Mouse (Mus musculus) thymus, postnatal 0 days (tissue): ENCODE data around the gene 1810013L24Rik. TPM values are rescaled to one million over a fixed set of nuclear protein-coding genes. Genes with fewer than 3 reads are reported as not detected.
A peak's percentile ranks its signal among the peaks of the same experiment; 100 is the strongest.

Experiments used
- DNase-seq: peaks from one replicate; pipeline ENCODE4 v3.0.0-alpha.2; 2015; ENCODE audit warnings: low spot score
- polyA plus RNA-seq: library from polyadenylated mRNA; unstranded; fragments of >200 nt; fragmentation: Nextera tagmentation; extraction: Ambion mirVana; gene quantifications from 2 replicates; pipeline ENCODE4 v1.2.1, GENCODE M21; 2015

The 1810013L24Rik gene
- polyA plus RNA-seq: 18.3 and 24.5 TPM in 2 replicates

GRCm38 (mm10) chr16:8829564-8830359, at the start of gene 1810013L24Rik:
1810013L24Rik (plus strand) TSS chr16:8830100.
- DNase-seq: peak; percentile 99

- DNase-seq: no peak
These were observed 49.7 kb upstream of the 1810013L24Rik start for GRCm38 (mm10) chr16:8780187-8780586.

- no peak for DNase-seq
These were observed 48.7 kb upstream of the 1810013L24Rik start for GRCm38 (mm10) chr16:8781191-8781590.

DNA sequence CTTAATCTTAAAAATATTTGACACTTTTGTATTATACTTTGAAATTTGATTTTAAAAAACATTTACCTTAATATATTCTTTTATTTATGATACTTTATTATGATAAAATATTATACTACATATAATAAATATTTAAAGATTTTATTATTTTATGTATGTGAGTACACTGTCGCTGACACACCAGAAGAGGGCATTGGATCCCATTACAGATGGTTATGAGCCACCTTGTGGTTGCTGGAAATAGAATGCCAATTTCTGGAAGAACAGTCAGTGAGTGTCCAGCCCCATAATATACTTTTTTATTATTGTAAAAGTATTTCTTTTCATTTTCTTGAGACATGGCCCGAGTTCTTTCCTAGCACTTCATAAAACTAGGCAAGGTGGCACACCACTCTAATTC, 48.2 kb upstream of the 1810013L24Rik start:
- no peak for DNase-seq

DNA sequence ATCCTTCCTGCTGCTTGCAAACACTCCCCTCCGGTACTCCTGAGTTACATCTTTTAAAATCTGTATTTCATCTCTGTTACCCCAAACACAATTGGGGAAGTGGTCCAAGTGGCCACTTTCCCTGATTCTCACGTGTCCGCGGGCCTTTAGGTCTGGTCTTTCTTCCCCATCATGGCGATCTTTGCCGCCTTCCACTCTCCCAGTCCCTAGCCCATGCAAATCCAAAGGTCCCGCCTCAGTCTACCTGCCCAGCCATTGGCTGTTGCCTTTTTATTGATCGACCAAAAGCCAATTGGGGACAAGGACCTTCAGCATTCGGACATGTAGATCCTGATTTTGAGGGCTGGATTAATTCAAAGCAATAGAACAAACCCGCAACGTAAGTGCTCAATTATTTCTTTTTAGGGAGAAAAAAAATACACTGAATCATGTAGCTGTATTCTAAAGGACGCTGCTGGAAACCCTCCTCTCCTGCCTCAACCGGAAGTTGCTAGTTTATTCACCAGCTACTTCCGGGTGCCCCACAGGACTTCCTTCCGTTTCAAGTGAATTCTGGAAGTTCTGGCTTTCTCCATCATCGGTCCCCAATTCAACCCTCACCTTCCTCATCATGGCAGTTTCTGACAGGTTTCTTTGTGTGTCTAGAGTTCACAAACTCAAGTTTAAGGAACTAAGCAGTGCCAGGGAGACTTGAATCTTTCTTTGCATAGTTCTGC, 46.5 kb upstream of the 1810013L24Rik start:
- no peak for DNase-seq

- no peak for DNase-seq
These were observed 45.1 kb upstream of the 1810013L24Rik start for GRCm38 (mm10) chr16:8784753-8785152.

DNA sequence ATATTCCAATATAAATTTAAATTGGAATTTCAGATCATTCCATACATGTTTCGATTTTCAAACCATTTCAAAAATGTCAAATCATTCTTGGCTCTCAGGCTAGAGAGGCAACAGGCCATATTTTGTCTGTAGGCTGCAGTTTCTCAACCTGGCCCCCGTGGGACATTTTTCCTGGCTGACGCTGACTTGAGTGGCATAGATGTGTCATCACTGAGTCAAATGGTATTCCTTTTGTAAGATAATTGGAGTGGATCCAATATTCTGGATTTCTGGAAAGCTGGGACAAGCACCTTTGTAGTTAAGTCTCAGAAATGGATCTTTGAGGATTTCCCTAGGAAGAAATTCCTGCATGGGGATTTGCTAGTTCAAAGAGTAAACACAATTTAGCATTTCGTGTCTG, 39.0 kb upstream of the 1810013L24Rik start:
- DNase-seq: no peak

- no peak for DNase-seq
These were observed 37.8 kb upstream of the 1810013L24Rik start, which contains the start of gene Usp7 for GRCm38 (mm10) chr16:8791949-8792557. Usp7 (minus strand) TSS chr16:8792308.

DNA sequence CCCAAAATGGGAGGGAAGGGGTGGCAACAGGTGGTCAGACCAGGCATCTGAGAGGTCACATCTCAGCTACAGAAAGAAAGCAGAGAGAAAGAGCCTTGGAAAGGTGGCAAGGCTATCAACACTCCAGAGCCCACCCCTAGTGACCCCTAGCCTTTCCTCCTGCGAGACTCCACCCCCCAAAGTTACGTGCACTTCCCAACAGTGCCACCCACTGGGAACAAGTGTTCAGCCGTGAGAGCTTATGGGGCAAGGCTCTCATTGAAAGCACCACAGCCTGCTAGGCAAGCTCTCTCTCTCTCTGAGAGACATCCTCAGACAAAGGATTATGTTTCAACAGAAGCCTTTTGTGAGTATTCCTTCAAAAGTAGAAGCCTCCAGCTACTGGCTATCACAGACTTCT, 34.9 kb upstream of the 1810013L24Rik start:
- DNase-seq: peak; percentile 32

- DNase-seq: no peak
These were observed 34.0 kb upstream of the 1810013L24Rik start for GRCm38 (mm10) chr16:8795906-8796305.

DNA sequence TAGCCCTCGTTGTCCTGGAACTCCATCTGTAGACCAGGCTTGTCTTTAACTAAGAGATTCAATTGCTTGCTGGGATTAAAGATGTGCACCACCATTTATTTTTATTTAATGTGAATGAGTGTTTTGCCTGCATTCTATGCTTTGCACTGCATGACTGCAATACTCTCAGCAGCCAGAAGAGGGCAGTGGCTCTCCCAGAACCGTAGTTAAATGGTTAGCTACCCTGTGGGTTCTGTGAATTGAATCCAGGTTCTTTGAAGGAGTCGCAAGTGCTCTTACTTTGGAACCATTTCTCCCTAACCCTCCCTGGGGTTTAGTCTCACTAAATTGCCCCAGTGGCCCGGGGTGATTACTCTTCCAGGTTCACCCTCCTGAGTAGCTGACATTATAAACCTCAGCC, 23.2 kb upstream of the 1810013L24Rik start:
- peak; percentile 66 for DNase-seq

DNA sequence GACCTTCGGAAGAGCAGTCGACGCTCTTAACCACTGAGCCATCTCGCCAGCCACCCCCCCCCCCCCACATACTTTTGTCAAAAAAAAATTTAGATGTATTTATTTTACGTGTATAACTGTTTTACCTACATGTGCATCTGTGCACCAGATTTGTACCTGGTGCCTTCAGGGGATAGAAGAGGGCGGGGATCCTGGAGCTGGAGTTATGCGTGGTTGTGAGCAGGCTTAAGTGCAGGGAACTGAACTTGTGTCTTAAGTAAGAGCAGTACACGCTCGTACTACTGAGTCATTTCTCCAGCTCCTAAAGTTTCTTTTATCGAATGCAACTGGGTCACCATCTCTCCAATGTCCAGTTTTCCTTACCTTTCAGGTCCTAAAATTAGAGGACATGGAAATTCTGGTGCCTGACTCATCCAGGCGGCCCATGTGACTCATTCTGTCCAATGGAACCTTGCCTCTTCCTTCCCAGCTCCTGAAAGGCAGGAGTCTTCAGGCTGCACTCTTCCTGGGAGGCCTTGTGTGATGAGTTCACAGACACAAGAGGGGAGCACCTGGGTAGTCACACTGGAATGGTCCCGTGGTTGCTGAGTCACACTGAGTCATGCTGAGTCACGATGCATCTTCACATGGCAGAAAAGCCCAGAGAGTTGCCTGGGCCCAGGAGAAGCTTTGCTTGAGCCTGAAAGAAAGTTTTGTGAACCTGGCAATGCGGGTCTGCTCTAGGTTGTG, 19.3 kb upstream of the 1810013L24Rik start:
- peak; percentile 19 for DNase-seq

DNA sequence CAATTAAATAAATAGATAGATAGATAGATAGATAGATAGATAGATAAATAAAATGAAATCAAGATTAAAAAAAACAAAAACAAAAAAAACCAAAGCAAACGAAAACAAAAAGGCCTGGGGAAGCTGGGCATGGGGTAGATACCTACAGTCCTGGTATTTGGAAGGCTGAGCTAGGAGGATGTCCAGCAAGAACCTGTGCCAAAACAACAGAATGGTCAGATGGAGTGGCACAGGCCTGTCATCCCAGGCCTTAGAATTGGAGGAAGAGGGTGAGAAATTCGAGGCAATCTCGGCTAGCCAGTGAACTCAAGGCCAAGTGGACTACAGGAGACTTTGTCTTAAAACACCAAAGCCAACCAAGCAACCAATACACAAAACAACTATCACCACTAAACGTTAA, 12.0 kb upstream of the 1810013L24Rik start:
- no peak for DNase-seq

- no peak for DNase-seq
These were observed 8.5 kb upstream of the 1810013L24Rik start for GRCm38 (mm10) chr16:8821429-8821828.

DNA sequence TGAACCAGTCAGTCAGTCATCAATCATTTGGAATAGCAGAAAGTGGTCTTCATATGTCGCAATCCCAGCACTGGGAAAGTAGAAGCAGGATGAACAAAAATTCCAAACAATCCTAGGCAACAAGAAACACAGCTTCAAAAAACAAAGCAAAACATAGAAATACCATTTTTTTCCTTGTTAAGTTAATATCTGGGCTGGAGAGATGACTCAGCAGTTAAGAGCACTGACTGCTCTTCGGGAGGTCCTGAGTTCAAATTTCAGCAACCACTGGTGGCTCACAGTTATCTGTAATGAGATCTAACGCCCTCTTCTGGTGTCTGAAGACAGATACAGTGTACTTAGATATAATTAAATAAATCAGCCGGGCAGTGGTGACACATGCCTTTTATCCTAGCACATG, 7.3 kb upstream of the 1810013L24Rik start:
- DNase-seq: no peak

DNA sequence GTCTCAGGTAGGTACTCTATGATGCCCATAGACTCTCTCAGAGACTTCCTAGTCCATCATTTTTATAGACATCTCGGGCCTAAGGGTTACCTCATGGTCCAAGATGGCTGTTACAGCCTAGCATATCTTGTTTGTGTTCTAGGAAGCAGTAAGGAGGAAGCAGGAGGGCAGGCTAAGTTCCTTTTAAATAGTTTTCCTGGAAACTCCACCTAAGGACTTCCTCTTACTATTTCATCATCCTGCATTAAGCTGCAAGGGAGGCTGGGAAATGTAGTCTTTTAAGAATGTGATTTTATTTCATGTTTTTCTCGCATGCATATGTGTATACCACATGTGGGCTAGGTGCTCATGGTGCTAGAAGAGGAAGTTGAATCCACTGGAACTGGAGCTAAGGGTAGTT, 6.2 kb upstream of the 1810013L24Rik start:
- DNase-seq: peak; percentile 38

- no peak for DNase-seq
These were observed 2.5 kb upstream of the 1810013L24Rik start for GRCm38 (mm10) chr16:8827366-8827765.

DNA sequence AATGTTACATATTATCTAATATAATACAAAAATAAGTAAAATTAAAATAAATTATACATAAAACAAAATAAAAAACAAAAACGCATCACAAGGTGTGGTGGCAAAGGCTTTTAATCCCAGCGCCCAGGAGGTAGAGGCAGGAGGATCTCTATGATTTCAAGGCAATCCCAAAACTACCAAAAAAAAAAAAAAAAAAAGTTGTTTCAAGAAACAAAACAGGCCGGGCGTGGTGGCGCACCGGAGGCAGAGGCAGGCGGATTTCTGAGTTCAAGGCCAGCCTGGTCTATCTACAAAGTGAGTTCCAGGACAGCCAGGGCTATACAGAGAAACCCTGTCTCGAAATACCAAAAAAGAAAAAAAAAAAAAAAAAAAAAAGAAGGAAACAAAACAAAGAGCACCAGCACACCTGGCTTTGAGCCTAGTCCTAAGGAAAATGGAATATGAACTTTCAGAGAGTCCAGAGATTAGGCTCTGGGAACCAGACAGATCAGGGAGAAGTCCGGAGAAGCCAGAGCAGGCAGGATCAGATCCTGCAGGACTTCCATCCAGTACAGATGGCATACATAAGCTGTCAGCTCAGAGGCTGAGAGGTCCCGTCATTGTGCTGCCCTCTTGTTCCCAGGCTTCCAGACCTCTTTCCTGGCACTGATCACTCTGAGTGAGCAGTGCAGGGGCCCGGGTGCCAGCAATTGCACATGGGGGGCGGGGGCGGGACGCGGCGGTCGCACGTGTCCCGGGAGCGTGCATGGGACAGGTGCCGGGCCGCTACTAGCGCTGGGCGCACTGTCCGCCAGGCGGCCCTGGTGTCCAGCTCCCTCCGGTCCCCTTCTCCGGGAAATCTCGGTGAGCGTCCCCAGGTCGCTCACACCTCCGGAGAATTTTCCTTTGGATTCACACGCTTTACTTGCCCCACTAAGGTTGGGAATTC, 1.0 kb upstream of the 1810013L24Rik start:
- DNase-seq: peak; percentile 50

DNA sequence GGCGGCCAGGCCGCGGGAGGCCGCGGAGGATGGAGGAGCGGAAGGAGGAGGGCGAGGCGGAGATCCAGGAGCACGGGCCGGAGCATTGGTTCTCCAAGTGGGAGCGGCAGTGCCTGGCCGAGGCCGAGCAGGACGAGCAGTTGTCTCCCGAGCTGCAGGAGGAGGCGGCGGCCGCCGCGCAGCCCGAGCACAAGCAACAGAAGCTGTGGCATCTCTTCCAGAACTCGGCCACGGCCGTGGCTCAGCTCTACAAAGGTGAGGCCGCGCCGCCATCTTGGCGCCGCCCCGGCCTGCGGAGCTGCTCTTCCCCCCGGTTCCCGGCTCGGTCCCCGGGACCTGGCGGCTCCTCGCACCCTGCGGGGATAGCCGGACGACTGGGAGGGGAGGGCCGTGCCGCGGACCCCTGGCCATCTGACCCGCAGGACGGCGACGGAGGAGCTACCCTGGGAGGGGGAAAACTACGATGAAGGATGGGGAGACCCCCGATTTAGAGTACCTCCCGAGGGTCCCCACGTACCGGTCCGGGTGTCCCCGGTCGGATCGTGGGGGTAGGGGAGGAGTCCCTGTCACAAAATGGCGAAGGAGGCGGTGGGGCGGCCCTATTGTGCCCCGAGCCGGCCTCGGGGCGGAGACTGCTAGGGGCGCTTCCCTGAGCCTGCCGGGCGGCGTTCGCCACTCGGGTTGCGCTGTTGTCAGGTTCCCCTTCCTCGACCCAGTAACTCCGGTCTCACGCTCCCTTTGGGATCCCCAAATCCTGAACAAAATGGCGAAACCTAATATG, 721 bp downstream of the 1810013L24Rik start:
- peak; percentile 71 for DNase-seq
